Mouse (Mus musculus): ENCODE measurements around the gene Slc38a9.

GRCm38 (mm10) chr13:112759364-112759763, 98.8 kb downstream of the Slc38a9 start:
- TF ChIP-seq GATA1 (IDR thresholded peaks at IDR 0.05; ENCODE audit: borderline replicate concordance, low read length) (no peak), FLI1 (IDR thresholded peaks at IDR 0.05; ENCODE audit: low read length) (no peak)

All from megakaryocyte, embryonic 14.5 days (primary cell).